Mouse (Mus musculus) bone marrow macrophage, adult 2 months (primary cell): ENCODE results near the gene Plcb4.

Experiments used
- CTCF ChIP-seq: IDR thresholded peaks from 2 replicates; pipeline ENCODE4 v1.5.1; 2012; ENCODE audit warnings: low read depth, mild to moderate bottlenecking, low read length, moderate library complexity
- POLR2A ChIP-seq: IDR thresholded peaks from 2 replicates; pipeline ENCODE4 v1.6.1; 2012; ENCODE audit warnings: mild to moderate bottlenecking, low read depth, low read length, borderline replicate concordance

DNA sequence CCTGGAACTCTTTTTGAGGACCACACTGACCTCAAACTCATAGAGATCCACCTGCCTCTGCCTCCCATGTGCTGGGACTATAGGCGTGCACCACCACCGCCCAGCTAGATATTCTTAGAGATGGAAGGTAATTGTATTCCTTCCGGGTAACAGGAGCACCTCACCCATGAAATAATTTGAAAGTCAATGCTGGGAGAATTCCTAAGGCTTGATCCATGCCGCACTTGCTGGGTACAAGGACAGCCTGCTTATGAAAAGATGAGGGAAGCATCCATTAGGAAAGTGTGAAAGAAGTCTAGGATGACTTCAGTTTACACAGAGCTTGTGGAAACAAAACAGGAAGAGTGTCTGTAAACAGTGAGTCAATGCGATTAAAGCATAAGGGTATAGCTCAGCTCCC, 232.9 kb downstream of the Plcb4 start:
- TF ChIP-seq CTCF (no peak), POLR2A (no peak)
